19 mouse cellular contexts compared by ENCODE assay signal in the genomic region with DNA sequence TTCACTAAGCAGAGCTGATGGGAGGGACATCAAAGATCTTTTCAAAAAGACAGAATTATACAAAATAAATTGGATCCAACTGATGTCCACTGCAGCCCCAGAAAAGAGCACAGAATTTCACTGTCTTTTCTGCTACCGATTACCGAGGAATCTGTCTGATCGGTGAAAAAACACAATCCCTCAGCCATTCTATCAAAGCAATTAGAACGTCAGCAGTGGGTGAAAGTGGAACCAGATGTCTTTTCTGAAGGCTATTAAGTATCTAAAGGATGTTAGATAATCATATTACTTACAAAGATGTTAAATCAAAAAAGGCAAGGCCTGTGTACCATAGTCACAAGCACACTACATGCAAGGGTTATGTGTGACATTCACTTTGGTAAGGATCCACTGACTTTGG.
A peak's percentile ranks its signal among the peaks of the same experiment; 100 is the strongest.
DNase-seq lines count a peak whose midpoint lies in the region; ATAC-seq and TF ChIP-seq lines count a peak whose summit lies in the region.
"Had no signal": no experiment of that assay in that cellular context is flagged by ENCODE, and none has a peak within 500 bp of the region (broad histone marks: within the 10 kb centered on the region; RNA-seq: fewer than 3 reads in every experiment).

No protein-coding gene starts in this region.

- H3K27me3 ChIP-seq in embryonic facial prominence, embryonic 11.5 days (ENCODE audit: control insufficient read depth, insufficient read depth, low read length): no peaks in the 10 kb centered on the region
- no peaks in the 10 kb centered on the region for H3K27me3 ChIP-seq in liver, postnatal 0 days (ENCODE audit: insufficient read depth, low read length)
- H3K27me3 ChIP-seq: forebrain, embryonic 12.5 days; heart, embryonic 12.5 days had no signal

- no peak overlapping the region for H3K4me2 ChIP-seq in embryonic facial prominence, embryonic 11.5 days (ENCODE audit: low read depth, low read length)
- no peak overlapping the region for H3K4me2 ChIP-seq in liver, postnatal 0 days (ENCODE audit: low read depth, low read length)
- H3K4me2 ChIP-seq: forebrain, embryonic 12.5 days; heart, embryonic 12.5 days had no signal

- no peak for ATAC-seq in embryonic facial prominence, embryonic 11.5 days (replicated peaks; ENCODE audit: insufficient number of reproducible peaks, low FRiP score, low TSS enrichment, low read depth)
- ATAC-seq in liver, postnatal 0 days: no peak
- ATAC-seq: forebrain, embryonic 16.5 days; hindbrain, embryonic 16.5 days; inflammation-experienced regulatory T-cells, adult 6 months; intestine, postnatal 0 days had no signal

- H3K36me3 ChIP-seq in embryonic facial prominence, embryonic 11.5 days (replicated peaks; ENCODE audit: control insufficient read depth, insufficient read depth, low read depth, low read length): no peaks in the 10 kb centered on the region
- no peaks in the 10 kb centered on the region for H3K36me3 ChIP-seq in liver, postnatal 0 days (replicated peaks; ENCODE audit: insufficient read depth, low read length)
- H3K36me3 ChIP-seq: forebrain, embryonic 12.5 days; heart, embryonic 12.5 days; hindbrain, embryonic 10.5 days had no signal

- TF ChIP-seq CTCF in brain, embryonic 14.5 days (IDR thresholded peaks at IDR 0.05; ENCODE audit: borderline replicate concordance, extremely low read depth, insufficient read depth, insufficient read length): no peak
- TF ChIP-seq CTCF in liver, postnatal 0 days (IDR thresholded peaks at IDR 0.05; ENCODE audit: low read depth): no peak

- TF ChIP-seq POLR2A in brain, embryonic 14.5 days (IDR thresholded peaks at IDR 0.05; ENCODE audit: borderline replicate concordance, extremely low read depth, insufficient read depth, insufficient read length, poor library complexity, severe bottlenecking): no peak

- 22% methylated on average over 4 of the region's 4 CpGs for WGBS in embryonic facial prominence, embryonic 11.5 days
- 85% methylated on average over 4 of the region's 4 CpGs for WGBS in liver, postnatal 0 days (ENCODE audit: insufficient replicate concordance)

- TF ChIP-seq EP300 in liver, postnatal 0 days (IDR thresholded peaks at IDR 0.05; ENCODE audit: low read depth): no peak

- H3K4me1 ChIP-seq in embryonic facial prominence, embryonic 11.5 days (ENCODE audit: control insufficient read depth, insufficient read depth, low read length): no peaks in the 10 kb centered on the region
- no peaks in the 10 kb centered on the region for H3K4me1 ChIP-seq in liver, postnatal 0 days (ENCODE audit: insufficient read depth)
- H3K4me1 ChIP-seq: heart, embryonic 12.5 days; hindbrain, embryonic 10.5 days had no signal

- no peak overlapping the region for H3K27ac ChIP-seq in embryonic facial prominence, embryonic 11.5 days (replicated peaks; ENCODE audit: low read depth, low read length)
- H3K27ac ChIP-seq in liver, postnatal 0 days (ENCODE audit: low read depth): no peak overlapping the region
- H3K27ac ChIP-seq: forebrain, embryonic 12.5 days; gastrocnemius, adult 2 months; hindbrain, embryonic 10.5 days had no signal

- DNase-seq in brain, embryonic 14.5 days (ENCODE audit: low read depth): peak; percentile 14
- peak; percentile 60 for DNase-seq in embryo, embryonic 10.5 days (ENCODE audit: low spot score)
- peak; percentile 85 for DNase-seq in embryonic facial prominence, embryonic 11.5 days (ENCODE audit: low spot score)
- DNase-seq in liver, postnatal 0 days: no peak
- no peak for DNase-seq in cerebellum, adult 9-11 months
- no peak for DNase-seq in layer of hippocampus, adult 18-20 months (ENCODE audit: low spot score in 2 of 2)
- DNase-seq: adrenal gland, adult 8-10 months; cerebellum, adult 11-12 months; cerebellum, adult 9-10 months; cerebellum, postnatal 36 days; gastrocnemius, adult 2 months; gastrocnemius, postnatal 25 days had no signal

- no peaks in the 10 kb centered on the region for H3K9me3 ChIP-seq in embryonic facial prominence, embryonic 11.5 days (replicated peaks; ENCODE audit: control insufficient read depth, low read length)
- H3K9me3 ChIP-seq in liver, postnatal 0 days (ENCODE audit: low read length): no peaks in the 10 kb centered on the region
- H3K9me3 ChIP-seq: forebrain, embryonic 12.5 days; heart, embryonic 12.5 days; hindbrain, embryonic 10.5 days had no signal

- H3K4me3 ChIP-seq in embryonic facial prominence, embryonic 11.5 days (ENCODE audit: low read depth, low read length): no peak overlapping the region
- H3K4me3 ChIP-seq in liver, postnatal 0 days (ENCODE audit: low read depth, low read length): no peak overlapping the region
- H3K4me3 ChIP-seq: forebrain, embryonic 12.5 days; gastrocnemius, adult 2 months; heart, embryonic 12.5 days; hindbrain, embryonic 10.5 days had no signal

- H3K9ac ChIP-seq in embryonic facial prominence, embryonic 11.5 days (replicated peaks; ENCODE audit: low read length): no peak overlapping the region
- H3K9ac ChIP-seq in liver, postnatal 0 days (replicated peaks): no peak overlapping the region
- H3K9ac ChIP-seq: forebrain, embryonic 12.5 days; heart, embryonic 12.5 days had no signal

Comparison
In these comparisons a context has a peak if more than half of its experiments do, and no peak if none do; other contexts are left out.
1. DNase-seq: peak in brain, embryonic 14.5 days (single experiment), embryo, embryonic 10.5 days (single experiment) and embryonic facial prominence, embryonic 11.5 days (single experiment); none in liver, postnatal 0 days (single experiment), cerebellum, adult 9-11 months (single experiment) and layer of hippocampus, adult 18-20 months (0 of 2).